Mouse (Mus musculus): ENCODE data around the gene Dnajc5g. TPM values are rescaled to one million over a fixed set of nuclear protein-coding genes. Genes with fewer than 3 reads are reported as not detected.
A peak's percentile ranks its signal among the peaks of the same experiment; 100 is the strongest.

Gene Dnajc5g
- polyA plus RNA-seq, 1 experiment from 2014 or later: not detected

DNA sequence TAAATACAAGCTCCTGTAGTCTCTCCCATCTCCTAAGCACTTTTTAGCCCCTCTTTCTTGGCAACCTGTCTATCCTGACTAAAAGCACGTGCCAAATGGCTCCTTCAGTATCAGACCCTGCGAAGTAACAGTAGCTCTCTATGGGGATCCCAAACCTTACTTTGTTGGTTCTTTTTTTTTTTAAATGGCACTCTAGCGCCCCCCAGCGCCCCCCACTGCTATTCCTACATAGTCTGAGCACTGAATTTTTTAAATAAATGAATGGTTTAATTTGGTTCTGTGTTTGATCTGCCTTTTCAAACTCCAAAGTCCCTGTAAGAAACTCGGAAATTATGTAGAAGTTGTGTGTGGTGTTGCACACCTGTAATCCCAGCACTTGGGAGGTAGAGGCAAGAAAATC, 20.0 kb downstream of the Dnajc5g start:
- no peaks in the 10 kb centered on the region for H3K27me3 ChIP-seq (replicated peaks; ENCODE audit: control insufficient read depth, insufficient read depth, low read length)
- no peak overlapping the region for H3K27ac ChIP-seq (replicated peaks; ENCODE audit: low read depth, low read length)
- no peak for ATAC-seq (ENCODE audit: low read depth)

DNA sequence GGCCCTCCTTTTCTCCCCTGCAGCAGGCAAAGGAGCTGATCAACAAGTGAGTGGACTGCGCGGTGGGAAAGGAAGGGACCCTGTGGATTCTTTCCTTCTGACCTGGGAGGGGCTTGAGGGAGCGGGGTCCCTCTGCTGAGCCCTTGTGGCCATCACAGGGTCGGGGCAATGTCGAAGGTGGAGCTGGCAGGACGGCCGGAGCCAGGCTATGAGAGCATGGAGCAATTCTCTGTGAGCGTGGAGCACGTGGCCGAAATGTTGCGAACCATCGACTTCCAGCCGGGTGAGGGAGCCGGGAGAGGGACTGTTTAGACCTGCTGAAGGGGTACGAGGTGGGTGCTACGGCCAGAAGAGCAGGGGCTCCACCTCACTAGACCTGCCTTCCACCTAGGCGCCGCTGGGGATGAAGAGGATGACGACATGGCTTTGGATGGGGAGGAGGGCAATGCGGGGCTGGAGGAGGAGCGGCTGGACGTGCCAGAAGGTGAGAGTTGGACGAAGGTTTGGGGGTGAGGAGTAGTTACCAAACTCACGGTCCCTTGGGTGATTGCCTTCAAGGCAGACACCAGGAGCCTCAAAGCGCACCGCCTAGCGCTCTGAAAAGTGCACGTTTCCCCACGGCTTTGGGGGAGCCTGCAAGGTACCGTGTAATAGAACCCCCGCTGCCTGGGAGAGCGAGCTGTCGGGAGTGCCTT, 30.8 kb downstream of the Dnajc5g start:
- Histone ChIP-seq H3K9me3 (ENCODE audit: control insufficient read depth, low read length) (no peaks in the 10 kb centered on the region), H3K9ac (ENCODE audit: low read depth, low read length) (no peak overlapping the region), H3K4me1 (ENCODE audit: control insufficient read depth, insufficient read depth, low read length) (no peaks in the 10 kb centered on the region), H3K4me2 (ENCODE audit: low read depth, low read length) (peak overlapping the region; percentile 38; the same call in 1 of the 2 replicates), H3K27me3 (replicated peaks; ENCODE audit: control insufficient read depth, insufficient read depth, low read length) (peaks cover 66% of the 10 kb centered on the region), H3K4me3 (ENCODE audit: low read depth, low read length) (no peak overlapping the region), H3K27ac (replicated peaks; ENCODE audit: low read depth, low read length) (no peak overlapping the region), H3K36me3 (ENCODE audit: control insufficient read depth, insufficient read depth, low read length) (0 out of 2 replicates have a peak, but pooled peaks cover 8% of the 10 kb centered on the region)
- WGBS: 2% methylated on average over 28 of the region's 33 CpGs
- DNase-seq (ENCODE audit: low spot score): no peak
- ATAC-seq (ENCODE audit: low read depth): 0 out of 2 replicates have a peak, but pooled peaks have one; percentile 30

More for the DNA sequence above, 20.0 kb downstream of the Dnajc5g start:
- no peak for DNase-seq (ENCODE audit: low spot score)
- no peaks in the 10 kb centered on the region for H3K4me1 ChIP-seq (ENCODE audit: control insufficient read depth, insufficient read depth, low read length)
- WGBS: 43% methylated on average over 5 of the region's 5 CpGs
- no peak overlapping the region for H3K4me2 ChIP-seq (ENCODE audit: low read depth, low read length)
- no peaks in the 10 kb centered on the region for H3K36me3 ChIP-seq (ENCODE audit: control insufficient read depth, insufficient read depth, low read length)
- no peaks in the 10 kb centered on the region for H3K9me3 ChIP-seq (ENCODE audit: control insufficient read depth, low read length)
- no peak overlapping the region for H3K9ac ChIP-seq (ENCODE audit: low read depth, low read length)
- H3K4me3 ChIP-seq (ENCODE audit: low read depth, low read length): no peak overlapping the region

DNA sequence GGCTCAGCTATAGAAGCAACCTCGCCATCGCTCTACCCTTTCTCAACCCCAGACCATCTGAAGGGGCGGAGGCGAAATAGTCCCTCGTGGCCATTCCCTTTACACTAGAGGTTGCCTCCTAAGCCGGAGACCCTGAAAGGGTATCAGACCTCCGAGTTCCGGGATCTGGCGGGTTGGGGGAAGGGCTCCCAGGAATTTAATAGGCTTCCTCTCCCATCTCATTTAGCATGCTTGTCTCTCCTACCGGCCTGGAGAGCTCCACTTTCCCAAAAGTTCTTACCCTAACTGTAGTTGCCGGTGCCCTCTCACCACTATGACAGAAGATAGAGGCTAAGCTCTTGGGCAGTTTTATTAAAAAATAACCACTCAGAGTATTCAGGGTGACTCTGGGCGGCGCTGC, 31.6 kb downstream of the Dnajc5g start:
- H3K4me2 ChIP-seq (ENCODE audit: low read depth, low read length): peak overlapping the region; percentile 38
- H3K4me3 ChIP-seq (ENCODE audit: low read depth, low read length): peak overlapping the region; percentile 21

DNA sequence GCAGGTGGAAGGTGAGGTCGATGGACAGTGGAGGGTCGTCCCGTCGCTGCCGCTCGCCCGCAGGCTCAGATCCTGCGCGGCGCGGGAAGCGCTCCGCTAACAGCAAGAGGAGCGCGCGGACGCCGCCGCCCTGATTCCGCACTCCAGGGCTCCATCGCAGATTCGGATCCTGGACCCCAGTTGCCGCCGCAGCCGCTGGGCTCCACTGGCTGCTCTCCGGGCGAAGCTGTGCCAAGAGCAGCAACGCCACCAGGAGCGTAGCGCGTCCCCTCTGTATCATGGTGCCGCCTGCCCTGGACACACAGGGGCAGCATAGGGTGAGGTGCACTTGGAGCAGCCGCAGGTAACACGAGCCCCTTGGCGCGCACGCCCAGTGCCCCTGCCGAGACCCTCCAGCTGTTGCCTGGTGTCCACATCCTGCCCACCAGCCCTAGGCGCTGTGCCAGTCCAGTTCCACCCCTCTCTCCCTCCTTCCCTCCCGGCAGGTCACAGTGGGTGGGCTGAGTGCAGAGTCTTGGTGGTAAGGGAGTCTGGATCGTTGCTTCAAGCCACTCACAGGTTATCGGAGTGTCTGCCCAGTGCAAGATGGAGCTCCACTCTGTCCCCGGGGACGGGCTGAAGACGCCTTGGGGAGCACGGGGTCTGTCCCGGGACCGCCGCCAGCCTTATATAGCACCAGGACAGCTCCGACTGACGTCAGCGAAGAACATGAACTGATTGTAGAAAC, 32.3 kb downstream of the Dnajc5g start, which contains the start of gene Ucn:
Ucn (minus strand) TSS at position 589 of the 727 bp plus-strand sequence.
- Histone ChIP-seq H3K9me3 (ENCODE audit: control insufficient read depth, low read length) (no peaks in the 10 kb centered on the region), H3K27me3 (replicated peaks; ENCODE audit: control insufficient read depth, insufficient read depth, low read length) (peaks cover 66% of the 10 kb centered on the region), H3K4me1 (ENCODE audit: control insufficient read depth, insufficient read depth, low read length) (no peaks in the 10 kb centered on the region), H3K36me3 (ENCODE audit: control insufficient read depth, insufficient read depth, low read length) (peaks cover 12% of the 10 kb centered on the region), H3K4me3 (ENCODE audit: low read depth, low read length) (peak within 1 kb of the TSS; percentile 21), H3K4me2 (ENCODE audit: low read depth, low read length) (peak within 1 kb of the TSS; percentile 38), H3K9ac (ENCODE audit: low read depth, low read length) (no peak within 1 kb of the TSS), H3K27ac (replicated peaks; ENCODE audit: low read depth, low read length) (no peak within 1 kb of the TSS)
- ATAC-seq (ENCODE audit: low read depth) (no peak; the same call in 1 of the 2 replicates), DNase-seq (ENCODE audit: low spot score) (peak; percentile 20)
- 2% methylated on average over 33 of the region's 52 CpGs for WGBS

More for the DNA sequence above, 31.6 kb downstream of the Dnajc5g start:
- ATAC-seq (ENCODE audit: low read depth) (no peak), DNase-seq (ENCODE audit: low spot score) (no peak)
- Histone ChIP-seq H3K36me3 (ENCODE audit: control insufficient read depth, insufficient read depth, low read length) (0 out of 2 replicates have a peak, but pooled peaks cover 10% of the 10 kb centered on the region), H3K27ac (replicated peaks; ENCODE audit: low read depth, low read length) (no peak overlapping the region), H3K4me1 (ENCODE audit: control insufficient read depth, insufficient read depth, low read length) (no peaks in the 10 kb centered on the region), H3K27me3 (replicated peaks; ENCODE audit: control insufficient read depth, insufficient read depth, low read length) (peaks cover 66% of the 10 kb centered on the region), H3K9me3 (ENCODE audit: control insufficient read depth, low read length) (no peaks in the 10 kb centered on the region), H3K9ac (ENCODE audit: low read depth, low read length) (no peak overlapping the region)
- under 1% methylated on average over 12 of the region's 13 CpGs for WGBS

DNA sequence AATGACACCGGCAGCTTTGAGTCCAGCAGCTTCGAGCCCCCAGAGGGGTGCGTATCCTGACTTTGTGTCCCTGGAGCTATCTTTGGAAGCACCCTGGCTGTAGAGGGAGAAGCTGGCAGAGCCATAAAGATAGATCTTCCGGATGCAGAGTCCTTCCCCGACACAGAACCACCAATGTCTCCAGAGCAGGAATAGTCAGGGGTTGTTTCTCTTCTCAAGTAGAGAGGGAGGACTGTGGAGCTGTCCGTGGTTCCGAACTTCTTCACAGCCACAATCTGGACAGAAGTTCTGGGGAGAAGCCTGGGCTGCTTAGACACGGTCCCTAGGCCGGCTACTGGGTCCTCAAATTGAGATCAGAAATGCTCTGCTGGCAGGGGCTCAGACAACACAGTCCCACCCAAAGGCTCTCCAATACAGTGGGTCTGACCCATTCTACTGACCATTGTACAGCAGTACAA, 32.9 kb downstream of the Dnajc5g start:
- no peak overlapping the region for H3K27ac ChIP-seq (replicated peaks; ENCODE audit: low read depth, low read length)
- H3K4me2 ChIP-seq (ENCODE audit: low read depth, low read length): peak overlapping the region; percentile 38; the same call in 1 of the 2 replicates
- H3K9ac ChIP-seq (ENCODE audit: low read depth, low read length): no peak overlapping the region
- H3K27me3 ChIP-seq (replicated peaks; ENCODE audit: control insufficient read depth, insufficient read depth, low read length): peaks cover 61% of the 10 kb centered on the region
- H3K4me1 ChIP-seq (ENCODE audit: control insufficient read depth, insufficient read depth, low read length): no peaks in the 10 kb centered on the region
- 14% methylated on average over 9 of the region's 9 CpGs for WGBS
- H3K9me3 ChIP-seq (ENCODE audit: control insufficient read depth, low read length): no peaks in the 10 kb centered on the region
- H3K4me3 ChIP-seq (ENCODE audit: low read depth, low read length): peak overlapping the region; percentile 21; the same call in 1 of the 2 replicates
- peaks cover 14% of the 10 kb centered on the region for H3K36me3 ChIP-seq (ENCODE audit: control insufficient read depth, insufficient read depth, low read length)
- DNase-seq (ENCODE audit: low spot score) (peak; percentile 48), ATAC-seq (ENCODE audit: low read depth) (no peak)

DNA sequence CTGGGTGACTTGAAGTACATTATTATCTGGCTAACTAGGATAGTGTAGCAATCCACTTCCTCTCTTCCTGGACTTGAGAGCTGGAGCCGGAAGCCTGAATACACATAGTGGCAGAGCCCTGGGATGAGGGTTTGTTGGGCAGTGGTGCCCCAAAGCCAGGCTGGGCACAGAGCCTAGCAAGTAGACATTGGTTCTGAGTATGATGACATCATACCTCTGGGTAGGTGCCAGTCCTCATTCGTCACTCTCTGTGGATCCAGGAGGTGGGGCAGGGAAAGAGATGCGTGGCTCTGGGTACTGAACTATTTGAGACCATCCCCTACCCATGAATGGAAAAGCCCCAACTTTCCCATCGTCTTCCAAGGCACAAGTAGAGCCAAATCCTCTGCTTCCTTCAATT, 43.7 kb downstream of the Dnajc5g start:
- Histone ChIP-seq H3K4me2 (ENCODE audit: low read depth, low read length) (no peak overlapping the region), H3K27me3 (replicated peaks; ENCODE audit: control insufficient read depth, insufficient read depth, low read length) (no peaks in the 10 kb centered on the region), H3K27ac (replicated peaks; ENCODE audit: low read depth, low read length) (no peak overlapping the region), H3K9me3 (ENCODE audit: control insufficient read depth, low read length) (no peaks in the 10 kb centered on the region), H3K4me3 (ENCODE audit: low read depth, low read length) (no peak overlapping the region), H3K4me1 (ENCODE audit: control insufficient read depth, insufficient read depth, low read length) (peaks cover 5% of the 10 kb centered on the region; the same call in 1 of the 2 replicates), H3K36me3 (ENCODE audit: control insufficient read depth, insufficient read depth, low read length) (peaks cover 30% of the 10 kb centered on the region; the same call in 1 of the 2 replicates), H3K9ac (ENCODE audit: low read depth, low read length) (no peak overlapping the region)
- DNase-seq (ENCODE audit: low spot score): no peak
- ATAC-seq (ENCODE audit: low read depth): no peak
- 90% methylated on average over 4 of the region's 4 CpGs for WGBS

DNA sequence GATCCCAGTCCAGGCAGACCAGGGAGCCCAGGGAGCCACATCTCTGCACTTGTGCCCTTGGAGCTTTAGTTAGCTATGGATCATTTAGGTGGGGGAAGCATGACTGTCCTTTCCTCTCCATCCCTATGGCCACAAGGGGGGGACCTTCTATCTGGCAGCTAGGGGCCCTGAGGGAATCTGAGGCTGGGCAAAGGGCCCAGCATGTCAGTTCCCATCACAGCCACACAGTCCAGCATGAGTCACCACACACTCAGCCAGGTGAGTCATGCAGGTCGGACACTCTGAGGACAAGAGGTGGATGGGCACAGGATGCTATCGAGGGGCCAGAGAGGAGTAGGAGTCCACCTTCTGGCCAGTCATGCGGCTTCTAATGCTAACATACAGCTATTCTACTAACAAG, 45.7 kb downstream of the Dnajc5g start:
- Histone ChIP-seq H3K36me3 (ENCODE audit: control insufficient read depth, insufficient read depth, low read length) (peaks cover 27% of the 10 kb centered on the region), H3K4me2 (ENCODE audit: low read depth, low read length) (no peak overlapping the region), H3K9ac (ENCODE audit: low read depth, low read length) (no peak overlapping the region), H3K27me3 (replicated peaks; ENCODE audit: control insufficient read depth, insufficient read depth, low read length) (no peaks in the 10 kb centered on the region), H3K4me1 (ENCODE audit: control insufficient read depth, insufficient read depth, low read length) (peaks cover 5% of the 10 kb centered on the region; the same call in 1 of the 2 replicates), H3K27ac (replicated peaks; ENCODE audit: low read depth, low read length) (no peak overlapping the region), H3K4me3 (ENCODE audit: low read depth, low read length) (no peak overlapping the region), H3K9me3 (ENCODE audit: control insufficient read depth, low read length) (no peaks in the 10 kb centered on the region)
- ATAC-seq (ENCODE audit: low read depth) (no peak), DNase-seq (ENCODE audit: low spot score) (no peak)
- WGBS: 97% methylated on average over 3 of the region's 3 CpGs

DNA sequence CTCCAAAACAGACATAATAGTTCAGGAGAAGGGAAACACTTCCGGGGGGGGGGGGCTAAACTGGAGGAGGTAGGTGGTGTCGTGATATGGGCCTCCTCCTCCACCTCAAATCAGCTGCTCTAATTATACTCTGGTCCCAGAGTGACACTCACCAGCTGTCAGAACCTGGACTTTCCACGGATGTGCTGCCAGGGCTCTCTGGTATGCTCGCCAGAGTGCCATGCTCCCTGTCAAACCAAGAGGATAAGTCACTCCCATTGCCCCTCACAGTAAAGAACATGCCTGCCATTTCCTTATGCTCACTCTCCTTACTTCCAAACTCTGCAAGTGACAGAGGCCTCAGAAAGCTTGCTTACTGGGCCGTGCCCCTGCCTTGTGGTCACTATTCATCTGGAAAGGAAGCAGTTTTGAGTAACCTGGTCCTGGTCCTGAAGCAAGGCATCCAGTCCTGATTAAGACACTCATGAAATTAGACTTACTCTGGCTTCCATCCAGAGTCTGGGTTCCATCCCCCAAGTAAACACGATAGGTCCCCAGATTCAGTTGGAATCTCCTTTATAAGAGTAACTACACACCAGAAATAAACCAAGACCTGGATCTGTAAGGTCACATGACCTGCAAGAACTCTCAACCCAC, 47.5 kb downstream of the Dnajc5g start:
- DNase-seq (ENCODE audit: low spot score) (no peak), ATAC-seq (ENCODE audit: low read depth) (0 out of 2 replicates have a peak, but pooled peaks have one; percentile 3)
- Histone ChIP-seq H3K27ac (replicated peaks; ENCODE audit: low read depth, low read length) (0 out of 2 replicates have a peak overlapping the region, but pooled peaks have one; percentile 67), H3K4me2 (ENCODE audit: low read depth, low read length) (peak overlapping the region; percentile 53), H3K36me3 (ENCODE audit: control insufficient read depth, insufficient read depth, low read length) (peaks cover 40% of the 10 kb centered on the region), H3K27me3 (replicated peaks; ENCODE audit: control insufficient read depth, insufficient read depth, low read length) (no peaks in the 10 kb centered on the region), H3K4me3 (ENCODE audit: low read depth, low read length) (peak overlapping the region; percentile 56), H3K9me3 (ENCODE audit: control insufficient read depth, low read length) (no peaks in the 10 kb centered on the region), H3K4me1 (ENCODE audit: control insufficient read depth, insufficient read depth, low read length) (peaks cover 5% of the 10 kb centered on the region; the same call in 1 of the 2 replicates), H3K9ac (ENCODE audit: low read depth, low read length) (peak overlapping the region; percentile 67)
- 41% methylated on average over 6 of the region's 6 CpGs for WGBS
